Comparison of ENCODE assay signal across 18 mouse cellular contexts in genomic region chr9:47900734-47901133, GRCm38 (mm10).
A peak's percentile ranks its signal among the peaks of the same experiment; 100 is the strongest.
DNase-seq lines count a peak whose midpoint lies in the region; ATAC-seq and TF ChIP-seq lines count a peak whose summit lies in the region.
"Had no signal": no experiment of that assay in that cellular context is flagged by ENCODE, and none has a peak within 500 bp of the region (broad histone marks: within the 10 kb centered on the region; RNA-seq: fewer than 3 reads in every experiment).

No protein-coding gene starts in this region.

- no peak overlapping the region for H3K4me2 ChIP-seq in forebrain, embryonic 14.5 days (ENCODE audit: low read length)
- no peak overlapping the region for H3K4me2 ChIP-seq in neural tube, embryonic 14.5 days (ENCODE audit: low read depth, low read length)
- H3K4me2 ChIP-seq in lung, postnatal 0 days (replicated peaks; ENCODE audit: low read depth, low read length): no peak overlapping the region
- H3K4me2 ChIP-seq: limb, embryonic 13.5 days; liver, embryonic 15.5 days had no signal

- H3K9me3 ChIP-seq in forebrain, embryonic 14.5 days (replicated peaks; ENCODE audit: control insufficient read depth, low read length): no peaks in the 10 kb centered on the region
- no peaks in the 10 kb centered on the region for H3K9me3 ChIP-seq in neural tube, embryonic 14.5 days (ENCODE audit: control insufficient read depth, low read length)
- no peaks in the 10 kb centered on the region for H3K9me3 ChIP-seq in lung, postnatal 0 days (ENCODE audit: low read length)
- H3K9me3 ChIP-seq: limb, embryonic 13.5 days; liver, embryonic 15.5 days had no signal

- H3K27me3 ChIP-seq in forebrain, embryonic 14.5 days (replicated peaks; ENCODE audit: control insufficient read depth, insufficient read depth, low read length): peaks cover 44% of the 10 kb centered on the region
- H3K27me3 ChIP-seq in neural tube, embryonic 14.5 days (ENCODE audit: control insufficient read depth, insufficient read depth, low read length): peaks cover 7% of the 10 kb centered on the region; the same call in 1 of the 2 replicates
- H3K27me3 ChIP-seq in lung, postnatal 0 days (replicated peaks; ENCODE audit: insufficient read depth, low read length): no peaks in the 10 kb centered on the region
- H3K27me3 ChIP-seq: CH12.LX; limb, embryonic 13.5 days; liver, embryonic 15.5 days had no signal

- peak; percentile 30 for DNase-seq in embryo, embryonic 10.5 days (ENCODE audit: low spot score)
- no peak for DNase-seq in embryo, embryonic 11 days
- peak; percentile 87 for DNase-seq in forebrain, embryonic 14.5 days (ENCODE audit: low spot score)
- peak; percentile 43 for DNase-seq in mesoderm, embryonic 11.5 days (ENCODE audit: low read depth, low spot score)
- no peak for DNase-seq in lung, postnatal 0 days (ENCODE audit: low spot score)
- DNase-seq in spleen, postnatal 14 days (ENCODE audit: low spot score in 2 of 2): no peak
- no peak for DNase-seq in thymus, postnatal 25 days
- DNase-seq: adrenal gland, postnatal 25 days; cerebellum, postnatal 25 days; gastrocnemius, postnatal 25 days; heart, postnatal 10 days; kidney, postnatal 14 days; layer of hippocampus, adult 9-11 months had no signal

- no peak overlapping the region for H3K27ac ChIP-seq in forebrain, embryonic 14.5 days (ENCODE audit: low read depth, low read length)
- no peak overlapping the region for H3K27ac ChIP-seq in neural tube, embryonic 14.5 days (ENCODE audit: low read depth, low read length)
- no peak overlapping the region for H3K27ac ChIP-seq in lung, postnatal 0 days (ENCODE audit: low read length)
- H3K27ac ChIP-seq: limb, embryonic 13.5 days; liver, embryonic 15.5 days had no signal

- peak; percentile 79 for ATAC-seq in forebrain, embryonic 14.5 days
- peak; percentile 72 for ATAC-seq in neural tube, embryonic 14.5 days (ENCODE audit: low read depth)
- ATAC-seq in lung, postnatal 0 days: no peak
- ATAC-seq: intestine, postnatal 0 days had no signal

- no peak overlapping the region for H3K9ac ChIP-seq in forebrain, embryonic 14.5 days (ENCODE audit: low read length)
- no peak overlapping the region for H3K9ac ChIP-seq in neural tube, embryonic 14.5 days (replicated peaks; ENCODE audit: low read depth, low read length)
- no peak overlapping the region for H3K9ac ChIP-seq in lung, postnatal 0 days (replicated peaks; ENCODE audit: low read depth)
- H3K9ac ChIP-seq: limb, embryonic 13.5 days; liver, embryonic 15.5 days had no signal

- H3K36me3 ChIP-seq in forebrain, embryonic 14.5 days (ENCODE audit: control insufficient read depth, insufficient read depth, low read length): no peaks in the 10 kb centered on the region
- H3K36me3 ChIP-seq in neural tube, embryonic 14.5 days (ENCODE audit: control insufficient read depth, insufficient read depth, low read length): no peaks in the 10 kb centered on the region
- H3K36me3 ChIP-seq in lung, postnatal 0 days (ENCODE audit: insufficient read depth, low read length): no peaks in the 10 kb centered on the region
- H3K36me3 ChIP-seq: limb, embryonic 13.5 days; liver, embryonic 15.5 days had no signal

- 14% methylated on average over 10 of the region's 10 CpGs for WGBS in forebrain, embryonic 14.5 days
- WGBS in neural tube, embryonic 14.5 days: 32% methylated on average over 10 of the region's 10 CpGs
- 76% methylated on average over 10 of the region's 10 CpGs for WGBS in lung, postnatal 0 days

- H3K4me3 ChIP-seq in forebrain, embryonic 14.5 days (ENCODE audit: low read depth, low read length): no peak overlapping the region
- H3K4me3 ChIP-seq in neural tube, embryonic 14.5 days (ENCODE audit: low read depth, low read length): no peak overlapping the region
- no peak overlapping the region for H3K4me3 ChIP-seq in lung, postnatal 0 days (ENCODE audit: low read depth, low read length)
- H3K4me3 ChIP-seq: limb, embryonic 13.5 days; liver, embryonic 15.5 days had no signal

- H3K4me1 ChIP-seq in forebrain, embryonic 14.5 days (ENCODE audit: control insufficient read depth, insufficient read depth, low read length): peaks cover 32% of the 10 kb centered on the region
- peaks cover 11% of the 10 kb centered on the region for H3K4me1 ChIP-seq in neural tube, embryonic 14.5 days (ENCODE audit: control insufficient read depth, insufficient read depth, low read length)
- H3K4me1 ChIP-seq in lung, postnatal 0 days (ENCODE audit: insufficient read depth, low read depth, low read length): no peaks in the 10 kb centered on the region
- H3K4me1 ChIP-seq: liver, embryonic 15.5 days had no signal

- no peak for TF ChIP-seq EP300 in lung, postnatal 0 days (IDR thresholded peaks at IDR 0.05)

- no peak for TF ChIP-seq CTCF in lung, postnatal 0 days (IDR thresholded peaks at IDR 0.05)

Comparison
In these comparisons a context has a peak if more than half of its experiments do, and no peak if none do; other contexts are left out.
1. DNase-seq: peak in embryo, embryonic 10.5 days (single experiment), forebrain, embryonic 14.5 days (single experiment) and mesoderm, embryonic 11.5 days (single experiment); none in embryo, embryonic 11 days (single experiment), lung, postnatal 0 days (single experiment), spleen, postnatal 14 days (0 of 2) and thymus, postnatal 25 days (single experiment).